Mouse (Mus musculus) retina, postnatal 1 day (tissue): ENCODE results near the gene Fam170b.

ENCODE experiments used
- DNase-seq: peaks from one replicate; pipeline ENCODE4 v3.0.0-alpha.2; 2012

The Fam170b gene

GRCm38 (mm10) chr14:32835181-32835580 is 1.4 kb downstream of the Fam170b start:
- DNase-seq = no peak

GRCm38 (mm10) chr14:32835596-32835995 is 1.8 kb downstream of the Fam170b start:
- no peak for DNase-seq

GRCm38 (mm10) chr14:32836191-32836590 is 2.4 kb downstream of the Fam170b start:
- no peak for DNase-seq

GRCm38 (mm10) chr14:32842052-32842451 is 8.3 kb downstream of the Fam170b start:
- no peak for DNase-seq

- no peak for DNase-seq
These were observed 20.3 kb downstream of the Fam170b start for GRCm38 (mm10) chr14:32854059-32854458.

GRCm38 (mm10) chr14:32856246-32856645 is 22.5 kb downstream of the Fam170b start:
- no peak for DNase-seq

- DNase-seq = peak; percentile 70
These were observed 23.0 kb downstream of the Fam170b start, which contains the start of gene Vstm4 for GRCm38 (mm10) chr14:32856681-32857328. TSS of gene Vstm4 (plus strand) at chr14:32856756.

GRCm38 (mm10) chr14:32858361-32858760 is 24.6 kb downstream of the Fam170b start:
- DNase-seq = no peak

- DNase-seq = no peak
These were observed 25.3 kb downstream of the Fam170b start for GRCm38 (mm10) chr14:32858941-32859510.

GRCm38 (mm10) chr14:32859831-32860569 is 26.2 kb downstream of the Fam170b start:
- DNase-seq = peak; percentile 62

- DNase-seq = peak; percentile 34
These were observed 27.4 kb downstream of the Fam170b start for GRCm38 (mm10) chr14:32861149-32861581.

GRCm38 (mm10) chr14:32861656-32862055 is 27.9 kb downstream of the Fam170b start:
- no peak for DNase-seq

GRCm38 (mm10) chr14:32865331-32865730 is 31.6 kb downstream of the Fam170b start:
- DNase-seq = no peak

GRCm38 (mm10) chr14:32871963-32872362 is 38.2 kb downstream of the Fam170b start:
- no peak for DNase-seq

- DNase-seq = no peak
These were observed 43.8 kb downstream of the Fam170b start for GRCm38 (mm10) chr14:32877549-32877948.

- DNase-seq = no peak
These were observed 46.6 kb downstream of the Fam170b start for GRCm38 (mm10) chr14:32880332-32880731.

GRCm38 (mm10) chr14:32881693-32882092 is 47.9 kb downstream of the Fam170b start:
- no peak for DNase-seq
